Mouse (Mus musculus): ENCODE measurements around the gene Spata45.

- TF ChIP-seq CTCF (IDR thresholded peaks at IDR 0.05; ENCODE audit: borderline replicate concordance, insufficient read depth, low read depth, low read length) (no peak), POLR2A (IDR thresholded peaks at IDR 0.05; ENCODE audit: borderline replicate concordance, insufficient read depth, low read length) (no peak)
Observed at GRCm38 (mm10) chr1:191041352-191041751, 4.9 kb downstream of the Spata45 start.
